Mouse (Mus musculus): ENCODE results near the gene Gca. TPM values are rescaled to one million over a fixed set of nuclear protein-coding genes. Genes with fewer than 3 reads are reported as not detected.

The Gca gene
- total RNA-seq, 1 experiment from 2014 or later = 12.0 TPM

Other genes starting within 250 kb of the Gca start
- gene Gcg, start 180.6 kb upstream of the Gca start, total RNA-seq (2017) = not detected in 2 replicates
- gene Fap, start 90.2 kb upstream of the Gca start, total RNA-seq (2017) = 1.0 and 2.3 TPM in 2 replicates
- 28.4 and 29.7 TPM in 2 replicates for gene Ifih1, start 18.0 kb upstream of the Gca start, total RNA-seq (2017)

Data from neutrophil, adult 5-6 weeks (primary cell).